Mouse (Mus musculus) liver, adult 2 months (tissue): ENCODE data around the gene Pnpla2.

Experiments
- CTCF ChIP-seq: fragments of 200-500 bp; IDR thresholded peaks from 2 replicates; pipeline ENCODE4 v1.5.1; 2011; ENCODE audit warnings: low read depth, low read length, control low read depth
- POLR2A ChIP-seq: fragments of 200-500 bp; IDR thresholded peaks from 2 replicates; pipeline ENCODE4 v1.6.1; 2011; ENCODE audit warnings: low read length, control low read depth; ENCODE audit not compliant: insufficient read depth; ENCODE audit errors: extremely low read depth

GRCm38 (mm10) chr7:141416144-141416841, 38.7 kb upstream of the Pnpla2 start:
- no peak for TF ChIP-seq CTCF
- no peak for TF ChIP-seq POLR2A
